Mouse (Mus musculus) hindbrain, embryonic 10.5 days (tissue): Measurements from ENCODE around the gene Esrra. TPM values are rescaled to one million over a fixed set of nuclear protein-coding genes. Genes with fewer than 3 reads are reported as not detected.

Experiments used
- DNase-seq: peaks from one replicate; pipeline ENCODE4 v3.0.0-alpha.2; 2017; ENCODE audit warnings: low spot score
- H3K27ac ChIP-seq: fragments of 300-500 bp; sonication (generic); 2 replicates; pipeline ENCODE4 v1.5.1; 2016; ENCODE audit warnings: mild to moderate bottlenecking, moderate library complexity
- H3K27me3 ChIP-seq: fragments of 300-500 bp; sonication (generic); 2 replicates; pipeline ENCODE4 v1.6.1; 2016; ENCODE audit warnings: mild to moderate bottlenecking; ENCODE audit not compliant: poor library complexity, insufficient read depth, severe bottlenecking
- H3K36me3 ChIP-seq: fragments of 300-500 bp; sonication (generic); 2 replicates; pipeline ENCODE4 v1.6.1; 2016; ENCODE audit warnings: mild to moderate bottlenecking, moderate library complexity
- H3K4me1 ChIP-seq: fragments of 300-500 bp; sonication (generic); replicated peaks from 2 replicates; pipeline ENCODE4 v1.6.1; 2016; ENCODE audit warnings: mild to moderate bottlenecking
- H3K4me3 ChIP-seq: fragments of 300-500 bp; sonication (generic); 2 replicates; pipeline ENCODE4 v1.5.1; 2016; ENCODE audit warnings: mild to moderate bottlenecking, moderate library complexity
- H3K9me3 ChIP-seq: fragments of 300-500 bp; sonication (generic); 2 replicates; pipeline ENCODE4 v1.6.1; 2016; ENCODE audit warnings: mild to moderate bottlenecking, moderate library complexity
- WGBS: fragments of 180-500 bp; shearing (Covaris S2); methylation state at CpG from one replicate; pipeline ENCODE4 v1.1.7; 2016; 5-methylcytosine and 5-hydroxymethylcytosine counted together
- polyA plus RNA-seq: library from polyadenylated mRNA; unstranded; fragments of >200 nt; fragmentation: Nextera tagmentation; extraction: Ambion mirVana; gene quantifications from 2 replicates; pipeline ENCODE4 v1.2.1, GENCODE M21; 2016

Gene Esrra
- polyA plus RNA-seq, 1 experiment from 2014 or later = 12.0 TPM

DNA sequence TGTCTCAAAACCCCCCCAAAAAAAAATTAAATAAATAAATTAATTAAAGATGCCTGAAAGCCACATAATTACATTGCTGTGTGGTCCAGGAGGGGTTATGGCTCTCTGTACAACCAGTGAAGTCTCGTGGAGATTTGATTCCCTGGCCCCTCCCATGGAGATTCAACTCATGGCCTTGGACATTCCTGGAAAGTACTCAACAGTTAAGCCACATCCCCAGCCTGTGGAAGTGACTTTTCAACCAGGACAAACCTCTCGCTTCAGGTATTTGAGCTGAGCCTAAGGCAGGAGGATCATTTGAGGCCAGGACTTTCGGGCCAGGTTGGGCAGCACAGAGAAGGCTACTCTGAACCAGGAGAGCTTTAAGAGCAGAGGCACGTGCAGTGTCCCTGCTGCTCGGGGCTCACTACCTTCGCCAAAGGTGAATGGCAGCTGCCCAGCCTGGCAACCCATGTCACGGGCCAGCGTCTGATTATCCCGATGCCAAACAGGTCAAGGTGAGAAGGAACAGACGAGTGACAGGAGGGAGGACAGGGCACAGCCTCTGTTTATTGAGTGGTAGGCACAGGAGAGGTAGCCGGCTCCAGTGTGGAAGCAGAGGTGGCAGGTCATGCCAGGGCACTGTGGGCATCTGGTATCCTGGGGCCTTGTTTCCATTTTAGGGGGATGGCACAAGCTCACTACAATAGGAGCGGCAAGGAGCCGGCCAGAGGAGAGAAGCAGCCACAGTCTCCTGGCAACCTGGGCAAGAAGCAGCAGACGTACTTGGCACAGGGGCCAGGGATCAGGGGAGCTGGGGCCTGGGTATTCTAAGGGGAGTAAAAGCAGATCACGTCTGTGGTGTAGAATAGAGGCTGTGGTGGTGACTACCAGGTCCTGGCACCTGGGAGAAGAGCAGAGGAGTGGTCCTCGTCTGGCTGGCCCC is 16.2 kb upstream of the Esrra start:
- H3K4me3 ChIP-seq = no peak overlapping the region
- WGBS = 80% methylated on average over 16 of the region's 16 CpGs
- H3K9me3 ChIP-seq = no peaks in the 10 kb centered on the region
- H3K27ac ChIP-seq = no peak overlapping the region
- 0 out of 2 replicates have a peak, but pooled peaks cover 2% of the 10 kb centered on the region for H3K36me3 ChIP-seq
- H3K27me3 ChIP-seq = peaks cover 55% of the 10 kb centered on the region
- H3K4me1 ChIP-seq = peaks cover 46% of the 10 kb centered on the region
- DNase-seq = no peak

DNA sequence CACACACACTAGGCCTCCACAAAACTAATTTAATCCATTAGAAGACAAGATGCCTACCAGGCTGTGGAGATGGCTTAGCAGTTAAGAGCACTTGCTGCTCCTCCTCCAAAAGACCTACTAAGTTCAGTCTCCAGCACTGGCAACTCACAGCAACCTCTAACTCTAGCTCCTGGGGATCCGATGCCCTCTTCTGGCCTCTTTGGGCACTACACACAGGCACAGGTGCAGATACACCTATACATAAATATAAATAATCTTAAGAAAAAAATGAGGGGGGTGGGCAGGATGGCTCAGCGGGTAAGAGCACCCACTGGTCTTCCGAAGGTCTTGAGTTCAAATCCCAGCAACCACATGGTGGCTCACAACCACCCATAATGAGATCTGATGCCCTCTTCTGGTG is 14.7 kb upstream of the Esrra start:
- H3K9me3 ChIP-seq = no peaks in the 10 kb centered on the region
- H3K4me1 ChIP-seq = peaks cover 43% of the 10 kb centered on the region
- WGBS = 12% methylated on average over 3 of the region's 3 CpGs
- DNase-seq = no peak
- H3K36me3 ChIP-seq = 0 out of 2 replicates have a peak, but pooled peaks cover 2% of the 10 kb centered on the region
- H3K4me3 ChIP-seq = no peak overlapping the region
- H3K27me3 ChIP-seq = peaks cover 70% of the 10 kb centered on the region
- no peak overlapping the region for H3K27ac ChIP-seq

DNA sequence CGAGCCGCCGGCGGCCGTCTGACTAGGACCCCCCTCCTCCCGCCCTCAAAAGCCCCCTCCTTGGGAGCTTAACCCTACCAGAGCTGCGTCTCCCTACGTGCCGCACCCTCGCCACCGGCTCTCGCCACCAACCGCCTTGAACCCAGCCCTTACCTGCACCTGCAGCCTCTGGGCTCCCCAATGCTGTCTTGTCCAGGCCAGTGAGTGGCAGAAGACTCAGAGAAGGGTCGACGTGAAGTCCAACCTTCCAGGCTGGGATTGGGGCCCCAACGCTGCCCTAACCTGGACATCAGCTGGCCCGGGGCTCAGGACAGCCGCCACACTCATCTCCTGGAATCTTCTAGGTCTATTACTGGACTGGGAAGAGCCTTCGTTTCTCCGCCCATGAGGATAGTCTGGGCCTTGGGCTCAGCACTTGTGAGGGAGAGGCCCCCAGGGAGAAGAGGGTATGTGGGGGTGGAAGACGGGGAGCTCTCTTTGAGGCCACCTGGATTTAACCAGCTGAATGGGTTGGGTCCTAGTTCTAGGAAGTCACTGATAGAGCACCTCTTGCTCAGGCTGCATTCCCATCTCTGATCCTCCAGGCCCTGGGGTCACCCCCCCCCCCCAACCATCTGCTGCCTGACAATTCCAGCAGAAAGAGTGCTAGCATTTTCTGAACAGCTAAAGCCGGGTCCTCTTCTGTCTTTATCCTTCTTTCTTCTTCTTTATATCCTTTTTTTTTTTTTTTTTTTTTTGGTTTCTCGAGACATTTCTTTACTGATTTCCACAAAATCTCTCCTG is 12.8 kb upstream of the Esrra start, which contains the start of gene Kcnk4:
Kcnk4 (minus strand) TSS at position 321 of the 783 bp plus-strand sequence.
- H3K9me3 ChIP-seq = no peaks in the 10 kb centered on the region
- peaks cover 89% of the 10 kb centered on the region for H3K27me3 ChIP-seq
- H3K27ac ChIP-seq = peak within 1 kb of the TSS; percentile 13; the same call in 1 of the 2 replicates
- peak within 1 kb of the TSS; percentile 45 for H3K4me3 ChIP-seq
- 10% methylated on average over 23 of the region's 23 CpGs for WGBS
- peaks cover 26% of the 10 kb centered on the region for H3K4me1 ChIP-seq
- DNase-seq = no peak
- 0 out of 2 replicates have a peak, but pooled peaks cover 2% of the 10 kb centered on the region for H3K36me3 ChIP-seq

DNA sequence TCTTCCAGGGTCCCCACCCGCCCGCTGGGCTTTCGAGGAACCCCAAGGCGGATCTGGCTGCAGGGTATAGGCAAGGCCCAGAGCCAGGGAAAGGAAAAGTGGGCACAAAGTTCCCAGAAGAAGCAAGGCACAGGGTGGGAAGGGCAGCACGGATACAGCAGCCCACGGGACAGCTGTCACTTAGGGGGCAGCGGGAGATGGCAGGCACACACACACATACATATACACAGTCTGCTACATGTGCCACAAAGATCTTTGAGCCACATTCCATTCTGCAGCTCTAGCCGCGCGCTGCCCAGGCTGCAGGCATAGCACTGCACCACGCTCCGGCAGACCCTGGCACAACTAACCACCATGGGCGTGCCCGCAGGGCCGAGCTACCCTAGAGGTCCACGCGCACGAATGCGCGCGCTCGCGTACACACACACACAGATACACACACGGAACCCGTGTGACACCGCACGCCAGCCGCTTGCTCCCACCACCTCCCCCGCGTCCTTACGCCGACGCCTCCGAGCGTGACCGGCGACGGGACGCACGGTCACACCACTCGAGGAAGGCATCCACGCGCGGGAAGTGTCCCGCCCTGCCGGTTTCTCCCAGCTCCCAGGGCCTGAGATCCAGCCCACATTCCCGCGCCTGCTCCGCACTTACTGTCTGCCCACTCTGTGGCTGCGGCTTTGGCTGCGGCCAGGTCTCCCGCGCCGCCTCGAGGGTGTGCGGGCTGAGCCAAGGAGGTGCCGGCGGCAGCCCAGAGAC is 12.0 kb upstream of the Esrra start:
- 4% methylated on average over 58 of the region's 58 CpGs for WGBS
- peak overlapping the region; percentile 45 for H3K4me3 ChIP-seq

DNA sequence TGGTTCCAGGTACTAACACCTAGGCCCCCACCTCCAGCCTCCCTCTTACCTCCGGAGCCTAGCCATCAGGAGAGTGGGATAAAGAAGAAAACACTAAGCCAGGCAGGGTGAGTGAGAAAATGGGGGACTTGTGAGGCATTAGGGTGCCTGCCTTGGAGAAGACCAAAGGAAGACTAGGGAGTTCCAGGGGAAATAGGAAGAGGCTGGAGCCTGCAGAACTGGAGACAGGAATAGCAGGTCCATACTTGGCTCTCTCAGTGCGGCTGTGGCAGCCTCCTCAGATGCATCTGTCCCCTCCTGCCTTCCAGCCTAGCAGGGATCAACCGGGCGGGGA is 11.5 kb upstream of the Esrra start:
- H3K4me3 ChIP-seq = peak overlapping the region; percentile 45; the same call in 1 of the 2 replicates
- WGBS = 20% methylated on average over 4 of the region's 4 CpGs

More for the DNA sequence above, 12.0 kb upstream of the Esrra start:
- Histone ChIP-seq H3K4me1 (peaks cover 21% of the 10 kb centered on the region), H3K27ac (peak overlapping the region; percentile 13; the same call in 1 of the 2 replicates), H3K27me3 (peaks cover 91% of the 10 kb centered on the region), H3K9me3 (no peaks in the 10 kb centered on the region), H3K36me3 (0 out of 2 replicates have a peak, but pooled peaks cover 2% of the 10 kb centered on the region)
- DNase-seq = peak; percentile 34

DNA sequence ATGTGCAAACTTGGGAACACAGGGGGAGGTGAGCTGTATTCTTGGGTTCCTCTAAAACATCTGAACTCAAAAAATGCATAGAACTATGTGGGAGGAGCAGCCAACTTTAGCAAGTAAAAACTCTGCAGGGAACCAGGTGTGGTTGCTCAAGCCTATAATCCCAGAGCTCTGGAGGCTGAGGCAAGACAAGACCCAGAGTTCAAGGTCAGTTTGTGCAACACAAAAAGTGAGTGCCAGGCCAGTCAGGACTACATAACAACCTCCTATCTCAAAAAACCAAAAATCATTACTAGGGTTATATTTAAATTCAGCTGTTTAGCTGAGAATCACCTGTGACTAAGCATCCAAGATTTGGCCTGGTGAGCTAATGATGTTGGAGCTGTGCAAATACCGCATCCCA is 10.4 kb upstream of the Esrra start:
- H3K36me3 ChIP-seq = no peaks in the 10 kb centered on the region
- H3K4me1 ChIP-seq = peaks cover 26% of the 10 kb centered on the region
- no peak for DNase-seq
- H3K27me3 ChIP-seq = peaks cover 95% of the 10 kb centered on the region
- H3K9me3 ChIP-seq = no peaks in the 10 kb centered on the region
- no peak overlapping the region for H3K27ac ChIP-seq
- no peak overlapping the region for H3K4me3 ChIP-seq
- WGBS = 43% methylated on average over 1 of the region's 1 CpGs

More for the DNA sequence above, 11.5 kb upstream of the Esrra start:
- H3K27me3 ChIP-seq = peaks cover 91% of the 10 kb centered on the region
- H3K9me3 ChIP-seq = no peaks in the 10 kb centered on the region
- no peak overlapping the region for H3K27ac ChIP-seq
- DNase-seq = no peak
- peaks cover 24% of the 10 kb centered on the region for H3K4me1 ChIP-seq
- H3K36me3 ChIP-seq = no peaks in the 10 kb centered on the region

DNA sequence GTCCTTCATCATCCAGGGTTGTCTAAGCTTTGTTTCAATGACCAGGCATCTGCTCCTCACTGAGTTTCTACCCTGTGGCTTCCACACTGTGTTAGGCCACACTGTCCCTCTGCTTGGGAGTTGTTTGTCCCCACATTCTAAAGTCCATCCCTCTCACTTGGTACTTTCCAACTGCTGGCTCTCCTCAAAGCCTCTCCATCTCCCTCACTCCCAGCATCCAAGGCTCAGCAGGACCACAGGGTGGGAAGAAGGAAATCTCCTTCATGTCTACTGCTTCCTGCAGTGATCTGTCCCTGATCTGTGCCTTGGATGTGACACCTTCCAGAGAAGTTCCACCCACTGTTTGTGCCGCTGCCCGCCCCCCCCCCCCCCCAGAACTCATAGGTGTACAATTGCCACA is 9.4 kb upstream of the Esrra start:
- DNase-seq = no peak
- Histone ChIP-seq H3K9me3 (0 out of 2 replicates have a peak, but pooled peaks cover 2% of the 10 kb centered on the region), H3K27ac (no peak overlapping the region), H3K4me3 (no peak overlapping the region), H3K27me3 (peaks cover 100% of the 10 kb centered on the region), H3K36me3 (no peaks in the 10 kb centered on the region), H3K4me1 (peaks cover 35% of the 10 kb centered on the region)
- 0% methylated on average over 2 of the region's 2 CpGs for WGBS

DNA sequence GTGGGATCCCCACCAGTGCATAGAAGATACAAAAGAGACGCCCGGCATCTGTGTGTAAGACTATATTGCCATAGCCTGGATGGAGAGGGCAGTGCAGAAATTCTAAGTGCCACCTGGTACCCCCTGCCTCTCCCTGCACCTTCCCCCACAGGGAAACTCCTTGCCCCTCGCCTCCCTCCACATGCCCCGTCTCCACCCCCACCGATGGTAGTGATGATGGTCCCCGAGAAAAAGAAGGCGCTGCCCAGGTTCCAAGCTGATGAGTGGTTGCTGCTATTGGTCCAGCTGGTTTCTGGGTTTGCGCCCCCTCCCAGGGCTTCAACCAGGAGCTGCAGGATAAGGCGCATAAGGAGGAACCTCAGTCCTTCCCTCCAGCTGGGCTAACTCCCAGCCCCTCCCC is 6.5 kb upstream of the Esrra start:
- Histone ChIP-seq H3K27ac (no peak overlapping the region), H3K4me3 (0 out of 2 replicates have a peak overlapping the region, but pooled peaks have one; percentile 0), H3K36me3 (no peaks in the 10 kb centered on the region), H3K4me1 (peaks cover 36% of the 10 kb centered on the region), H3K27me3 (peaks cover 100% of the 10 kb centered on the region), H3K9me3 (0 out of 2 replicates have a peak, but pooled peaks cover 2% of the 10 kb centered on the region)
- 8% methylated on average over 9 of the region's 9 CpGs for WGBS
- DNase-seq = no peak

DNA sequence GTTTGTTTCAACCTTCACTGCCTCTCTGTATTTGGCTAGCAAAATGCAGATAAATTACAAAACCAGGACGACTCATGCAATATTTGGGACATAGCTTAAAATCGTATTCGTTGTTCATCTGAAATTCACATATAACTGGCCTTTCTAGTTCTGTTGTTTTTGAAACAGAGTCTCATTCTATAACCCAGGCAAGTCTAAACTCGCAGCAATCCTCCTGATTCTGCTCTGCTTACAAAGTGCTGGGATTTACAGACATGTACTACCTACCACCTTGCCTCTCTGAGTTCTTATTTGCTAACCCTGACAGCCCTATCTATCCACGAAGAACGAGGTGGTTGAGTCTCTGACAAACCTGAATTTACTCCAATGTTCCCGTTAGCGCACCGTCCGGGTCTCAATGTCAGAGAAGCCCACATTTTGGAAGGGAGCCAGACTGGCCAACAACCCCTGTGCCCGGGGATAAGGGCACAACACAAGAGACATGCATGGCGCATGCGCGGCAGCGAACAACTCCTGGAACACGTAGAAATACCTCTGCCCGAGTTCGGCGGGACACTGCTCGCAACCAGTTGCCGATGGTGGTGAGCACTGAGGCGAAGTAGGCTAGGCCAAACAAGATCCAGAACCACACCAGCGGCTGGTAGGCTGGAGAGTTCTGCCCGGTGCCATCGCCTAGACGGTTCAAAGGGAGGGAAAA is 5.1 kb upstream of the Esrra start:
- Histone ChIP-seq H3K36me3 (no peaks in the 10 kb centered on the region), H3K27me3 (peaks cover 97% of the 10 kb centered on the region), H3K27ac (no peak overlapping the region), H3K9me3 (0 out of 2 replicates have a peak, but pooled peaks cover 2% of the 10 kb centered on the region), H3K4me3 (peak overlapping the region; percentile 36), H3K4me1 (peaks cover 43% of the 10 kb centered on the region)
- 10% methylated on average over 26 of the region's 26 CpGs for WGBS
- DNase-seq = peak; percentile 46

DNA sequence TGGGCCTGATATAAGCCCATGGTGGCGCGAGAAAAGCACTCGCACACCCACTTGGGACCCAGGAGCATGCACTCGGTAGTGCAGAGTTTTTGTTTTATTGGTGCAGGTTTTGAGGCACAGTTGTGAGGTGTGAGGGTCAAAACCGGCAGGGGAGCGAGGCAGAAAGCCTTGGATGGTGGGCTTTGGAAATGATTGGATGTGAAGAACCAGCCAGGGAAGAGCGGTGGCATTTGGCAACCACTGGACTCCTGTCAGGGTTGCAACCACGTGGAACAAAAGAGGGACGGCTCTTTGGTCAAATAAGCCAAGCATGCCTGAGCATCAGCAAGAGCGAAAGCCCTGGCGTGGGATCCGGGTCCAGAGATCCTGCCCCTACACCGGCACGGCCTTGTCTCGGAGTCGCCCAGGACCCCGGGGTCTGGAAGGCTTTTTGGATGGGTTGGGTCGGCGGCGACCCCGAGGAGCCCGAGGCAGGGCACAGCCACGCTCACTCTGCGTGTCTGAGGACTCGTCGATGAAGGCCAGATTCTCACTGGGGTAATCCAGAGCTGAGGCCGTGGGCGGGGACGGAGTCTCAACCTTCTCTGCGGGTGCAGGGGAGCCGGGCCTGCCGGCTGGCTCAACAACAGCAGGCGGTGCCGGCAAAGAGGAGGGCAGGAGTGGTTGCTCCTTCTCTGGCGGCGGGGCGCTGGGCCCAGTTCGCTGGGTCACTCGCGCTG is 4.2 kb upstream of the Esrra start:
- peaks cover 42% of the 10 kb centered on the region for H3K4me1 ChIP-seq
- peaks cover 87% of the 10 kb centered on the region for H3K27me3 ChIP-seq
- H3K27ac ChIP-seq = no peak overlapping the region
- peak; percentile 22 for DNase-seq
- peak overlapping the region; percentile 14 for H3K4me3 ChIP-seq
- H3K9me3 ChIP-seq = 0 out of 2 replicates have a peak, but pooled peaks cover 2% of the 10 kb centered on the region
- H3K36me3 ChIP-seq = no peaks in the 10 kb centered on the region
- 4% methylated on average over 40 of the region's 40 CpGs for WGBS

DNA sequence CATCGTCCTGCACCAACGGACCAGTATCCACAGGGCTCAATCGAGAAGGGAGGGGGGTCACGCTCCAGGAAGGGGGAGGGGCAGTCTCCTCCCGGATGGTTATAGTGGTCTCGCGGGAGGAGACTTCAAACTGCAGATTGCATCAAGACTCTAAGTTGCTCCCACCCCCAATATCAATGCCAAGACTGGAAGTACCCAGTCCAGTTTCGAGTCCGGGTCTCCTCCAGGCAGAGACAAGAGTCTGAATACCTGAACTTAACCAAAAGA is 3.6 kb upstream of the Esrra start, which contains the start of gene Catsperz:
Catsperz (minus strand) TSS at position 74 of the 267 bp plus-strand sequence.
- peak within 1 kb of the TSS; percentile 20 for H3K4me3 ChIP-seq
- WGBS = 2% methylated on average over 9 of the region's 9 CpGs
- H3K27me3 ChIP-seq = peaks cover 82% of the 10 kb centered on the region
- DNase-seq = no peak
- H3K9me3 ChIP-seq = 0 out of 2 replicates have a peak, but pooled peaks cover 2% of the 10 kb centered on the region
- H3K27ac ChIP-seq = no peak within 1 kb of the TSS
- peaks cover 48% of the 10 kb centered on the region for H3K4me1 ChIP-seq
- H3K36me3 ChIP-seq = no peaks in the 10 kb centered on the region
